Mouse (Mus musculus) layer of hippocampus, adult 2 months (tissue): ENCODE measurements at regions not wholly inside any gene's neighbourhood (a gene's known extent, or its start where the extent isn't known, plus 50 kb on each side); places are given as distances from the start of the nearest gene placed in this dataset.
A peak's percentile ranks its signal among the peaks of the same experiment; 100 is the strongest.

Source experiments
- DNase-seq, 2 experiments: peaks; one replicate each; pipeline ENCODE4 v3.0.0; 2022; ENCODE audit warnings: low spot score in 2 of 2
- H3K27ac ChIP-seq: fragments of 200-600 bp; 2 replicates; pipeline ENCODE4 v1.8.1; 2022
- H3K4me3 ChIP-seq: fragments of 200-600 bp; 2 replicates; pipeline ENCODE4 v1.8.1; 2022; ENCODE audit warnings: mild to moderate bottlenecking
- CTCF ChIP-seq: fragments of 200-600 bp; conservative IDR thresholded peaks from 2 replicates; pipeline ENCODE4 v1.8.1; 2022; ENCODE audit warnings: antibody characterized with exemption, mild to moderate bottlenecking, moderate library complexity

- TF ChIP-seq CTCF: no peak
- H3K27ac ChIP-seq: no peak overlapping the region
- DNase-seq: no peak
- no peak overlapping the region for H3K4me3 ChIP-seq
Measured at GRCm38 (mm10) chr3:39978916-39979679, 552.0 kb upstream of the Intu start.

- no peak for DNase-seq
- no peak overlapping the region for H3K4me3 ChIP-seq
- H3K27ac ChIP-seq: no peak overlapping the region
- TF ChIP-seq CTCF: no peak
Measured at GRCm38 (mm10) chr3:39982656-39983055, 548.4 kb upstream of the Intu start.

DNA sequence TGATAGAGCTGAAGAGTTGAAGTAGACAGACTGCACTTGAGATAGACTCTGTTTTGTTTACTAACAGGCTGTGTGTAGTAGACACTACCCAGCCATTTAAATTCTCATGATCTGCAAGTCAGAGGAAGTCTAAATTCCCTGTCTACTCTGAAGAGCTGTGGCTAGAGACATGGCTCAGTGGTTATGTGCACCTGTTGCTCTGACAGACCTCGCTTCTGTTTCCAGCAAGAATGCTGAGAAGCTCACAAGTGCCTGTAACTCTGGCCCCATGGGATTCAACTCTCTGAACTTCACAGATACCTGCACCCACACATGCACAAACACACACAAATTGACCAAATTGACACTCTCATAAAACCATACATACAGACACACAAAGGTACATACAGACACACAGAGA lies 543.4 kb upstream of the Intu start:
- Histone ChIP-seq H3K27ac (no peak overlapping the region), H3K4me3 (no peak overlapping the region)
- no peak for TF ChIP-seq CTCF
- DNase-seq: no peak

DNA sequence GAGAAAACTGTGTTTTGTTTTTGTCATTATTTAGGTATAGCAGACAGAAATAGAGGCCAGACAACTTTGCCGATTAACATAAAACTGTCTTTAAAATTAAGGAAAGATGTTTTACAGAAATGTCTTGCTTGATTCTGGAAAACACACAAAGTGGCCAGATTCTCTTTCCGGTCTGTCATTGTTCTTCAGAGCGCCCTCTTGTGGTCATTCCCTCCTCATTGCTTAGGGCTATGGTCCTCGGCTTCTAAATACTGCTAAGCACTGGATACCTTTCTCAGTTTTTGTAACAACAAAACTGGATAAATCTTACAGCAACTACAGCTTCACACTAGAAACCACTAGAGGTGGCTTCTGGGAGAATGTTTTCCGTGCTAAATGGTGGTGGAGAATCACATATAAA lies 532.5 kb upstream of the Intu start:
- TF ChIP-seq CTCF: peak; percentile 82
- DNase-seq: peak; percentile 30 to 70

DNA sequence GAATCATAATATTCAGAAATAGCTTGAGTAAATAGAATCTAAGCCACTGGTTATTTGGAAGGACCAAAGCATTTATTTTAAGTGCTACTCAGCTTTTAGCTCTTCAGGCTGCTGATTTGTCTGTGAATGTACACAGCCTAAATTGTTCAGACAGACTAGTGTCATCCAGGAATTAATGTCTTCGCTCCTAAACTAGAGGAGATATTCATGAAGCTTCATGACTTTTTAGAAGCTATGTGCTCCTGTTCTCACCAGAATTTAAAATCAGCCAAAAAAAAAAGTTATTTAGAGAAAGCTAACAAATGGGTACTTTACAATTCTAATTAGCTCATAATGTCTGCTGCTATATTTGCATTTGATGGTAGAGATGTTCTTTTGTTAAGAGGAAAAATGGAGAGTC lies 531.2 kb upstream of the Intu start:
- no peak overlapping the region for H3K27ac ChIP-seq
- no peak for DNase-seq
- TF ChIP-seq CTCF: no peak
- no peak overlapping the region for H3K4me3 ChIP-seq

More for the DNA sequence above, 532.5 kb upstream of the Intu start:
- Histone ChIP-seq H3K4me3 (no peak overlapping the region), H3K27ac (no peak overlapping the region)

DNA sequence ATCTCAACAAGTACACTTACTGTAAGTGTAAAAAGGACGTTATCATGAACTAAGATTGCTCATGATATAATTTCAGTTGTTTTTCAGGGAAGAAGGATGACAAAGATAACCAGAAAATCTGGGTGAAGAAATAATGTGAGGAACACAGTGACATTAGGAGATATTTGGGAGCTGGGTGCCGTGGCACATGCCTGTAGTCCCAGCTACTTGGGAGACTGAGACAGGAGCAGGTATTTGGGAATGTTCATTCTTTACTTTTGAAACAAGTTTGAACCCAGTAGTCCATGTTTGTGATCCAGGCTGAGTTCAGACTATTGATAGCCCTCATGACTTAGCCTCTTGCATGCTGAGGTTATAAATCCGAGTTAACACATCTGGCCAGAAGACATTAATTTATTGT lies 528.2 kb upstream of the Intu start:
- Histone ChIP-seq H3K4me3 (no peak overlapping the region), H3K27ac (peak overlapping the region; percentile 84)
- DNase-seq: no peak
- no peak for TF ChIP-seq CTCF

- no peak for TF ChIP-seq CTCF
- Histone ChIP-seq H3K4me3 (no peak overlapping the region), H3K27ac (no peak overlapping the region)
- no peak for DNase-seq
Measured at GRCm38 (mm10) chr3:40010051-40010450, 521.0 kb upstream of the Intu start.

DNA sequence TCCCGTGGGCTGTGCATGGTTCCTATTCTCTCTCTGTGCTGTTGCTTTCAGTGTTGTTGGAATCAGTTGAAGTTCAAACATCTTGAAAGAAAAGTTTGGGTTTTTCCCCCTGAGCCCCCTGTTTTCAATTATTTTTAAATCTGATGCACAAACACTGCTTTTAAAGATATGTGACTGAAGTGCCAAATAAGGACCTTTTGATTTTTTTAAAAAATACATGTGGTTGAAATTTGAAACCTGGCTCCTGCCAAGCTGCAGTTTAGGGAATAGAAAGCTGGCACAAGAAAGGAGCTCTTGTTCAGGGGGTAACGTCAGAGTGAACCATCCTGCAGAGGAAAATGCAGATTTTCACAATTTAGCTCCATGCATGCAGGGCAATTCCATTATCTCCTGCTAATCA lies 509.4 kb upstream of the Intu start:
- TF ChIP-seq CTCF: no peak
- no peak for DNase-seq
- no peak overlapping the region for H3K4me3 ChIP-seq
- H3K27ac ChIP-seq: no peak overlapping the region

DNA sequence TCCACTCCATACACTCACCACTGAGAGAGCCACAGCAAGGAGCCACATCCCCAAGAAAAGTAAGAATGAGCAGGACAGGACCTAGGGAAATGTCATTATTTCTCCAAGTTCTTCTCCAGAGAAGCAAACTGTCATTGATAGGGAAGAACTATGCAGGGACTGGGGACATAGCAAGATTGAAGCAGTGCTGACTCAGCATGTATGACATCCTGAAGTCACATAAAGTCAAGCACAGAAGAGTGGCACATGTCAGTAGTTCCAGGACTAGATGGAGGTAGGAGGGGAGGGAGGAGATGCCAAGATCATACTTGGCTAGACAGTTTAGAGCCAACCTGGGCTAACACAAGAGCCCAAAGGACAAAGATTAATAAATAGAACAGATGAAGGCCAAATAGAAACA lies 503.4 kb upstream of the Intu start:
- no peak for TF ChIP-seq CTCF
- Histone ChIP-seq H3K27ac (no peak overlapping the region), H3K4me3 (no peak overlapping the region)
- DNase-seq: no peak

- Histone ChIP-seq H3K4me3 (no peak overlapping the region), H3K27ac (no peak overlapping the region)
- TF ChIP-seq CTCF: no peak
- no peak for DNase-seq
Measured at GRCm38 (mm10) chr3:40036177-40036576, 494.9 kb upstream of the Intu start.

- H3K27ac ChIP-seq: no peak overlapping the region
- TF ChIP-seq CTCF: no peak
- DNase-seq: no peak
Measured at GRCm38 (mm10) chr3:40049721-40050120, 481.4 kb upstream of the Intu start.

DNA sequence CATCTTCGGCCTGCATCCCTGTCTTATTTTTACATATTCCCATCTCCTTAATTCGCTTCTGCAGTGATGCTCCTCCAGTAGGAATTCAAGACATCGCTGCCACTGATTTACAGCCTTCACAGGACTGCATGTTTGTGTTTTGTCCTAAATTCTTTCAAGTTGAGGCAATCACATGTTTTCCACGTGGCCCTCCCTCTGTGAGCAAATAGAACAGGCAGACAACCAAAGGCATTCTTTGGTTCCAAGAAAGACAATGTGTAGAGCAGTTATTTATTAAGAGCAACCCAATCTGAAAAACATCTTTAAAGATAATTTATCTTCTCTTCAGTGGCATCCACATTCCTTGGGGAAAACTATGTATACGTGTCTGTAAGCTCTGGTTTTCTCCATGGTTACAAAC lies 472.8 kb upstream of the Intu start:
- TF ChIP-seq CTCF: no peak
- Histone ChIP-seq H3K4me3 (no peak overlapping the region), H3K27ac (no peak overlapping the region)
- DNase-seq: no peak

More at GRCm38 (mm10) chr3:40049721-40050120, 481.4 kb upstream of the Intu start:
- no peak overlapping the region for H3K4me3 ChIP-seq

DNA sequence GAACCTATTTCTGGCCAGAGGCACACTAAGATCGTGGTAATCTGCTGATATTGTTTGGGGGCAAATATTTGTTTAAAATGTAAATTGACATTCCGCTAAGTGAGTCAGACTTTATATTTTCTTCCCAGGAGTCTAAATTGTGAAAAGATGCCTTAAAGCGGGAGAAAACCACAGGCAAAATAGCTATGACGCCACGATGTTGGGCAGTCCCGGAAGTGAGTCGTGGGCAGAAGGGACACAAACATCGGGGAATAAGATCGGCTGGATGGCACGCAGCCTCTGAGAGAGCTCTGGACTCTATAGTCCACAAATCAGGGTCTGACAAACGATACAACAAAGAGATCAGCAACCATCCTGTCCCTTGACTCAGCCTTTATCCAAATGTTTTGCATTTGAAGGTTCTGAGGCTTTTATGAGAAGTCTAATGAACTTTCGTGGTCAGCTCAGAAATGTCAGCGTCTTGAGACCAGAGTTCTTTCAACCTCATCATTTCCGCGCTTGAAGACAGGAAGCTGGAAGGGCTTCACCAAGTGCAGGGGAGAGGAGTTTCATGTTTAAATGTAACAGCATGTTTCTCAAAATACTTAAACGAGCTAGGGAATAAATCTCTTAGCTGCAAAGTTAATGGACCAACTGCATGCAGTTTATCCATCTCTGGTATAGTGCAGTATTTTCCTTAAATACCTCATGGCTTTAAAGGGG lies 472.2 kb upstream of the Intu start:
- no peak for DNase-seq
- H3K4me3 ChIP-seq: no peak overlapping the region
- TF ChIP-seq CTCF: no peak
- H3K27ac ChIP-seq: no peak overlapping the region

DNA sequence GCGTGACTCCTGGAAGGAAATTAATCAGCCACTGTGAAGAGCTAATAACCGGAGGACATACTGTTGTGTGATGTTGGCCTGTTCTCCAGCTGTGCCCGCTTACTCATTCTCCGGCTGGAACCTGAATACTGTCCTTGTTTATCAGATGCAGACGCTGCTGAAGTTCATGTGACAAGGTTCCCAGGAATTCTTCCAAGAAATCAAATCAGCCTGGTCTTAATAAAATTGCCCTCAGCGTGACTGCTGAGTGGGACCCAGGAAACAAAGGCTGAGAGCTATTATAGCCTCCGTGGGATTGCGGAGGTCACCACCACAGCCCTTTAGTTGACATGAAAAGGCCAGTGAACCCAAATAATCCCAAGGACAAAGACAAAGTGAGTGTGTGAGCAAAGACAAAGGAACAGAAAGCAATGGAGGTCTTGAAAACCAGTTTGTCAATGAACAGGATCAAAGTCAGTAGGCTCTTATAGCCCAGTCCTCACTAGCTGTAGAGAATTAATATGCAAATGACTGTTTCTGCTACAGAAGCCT lies 460.9 kb upstream of the Intu start:
- Histone ChIP-seq H3K4me3 (no peak overlapping the region), H3K27ac (no peak overlapping the region)
- no peak for TF ChIP-seq CTCF
- DNase-seq: no peak
